Mouse (Mus musculus): ENCODE measurements around the gene Ubtd1. TPM values are rescaled to one million over a fixed set of nuclear protein-coding genes. Genes with fewer than 3 reads are reported as not detected.
A peak's percentile ranks its signal among the peaks of the same experiment; 100 is the strongest.

Gene Ubtd1
- total and polyA plus RNA-seq, 3 experiments: 21.4 to 27.3 (median 22.7) TPM

DNA sequence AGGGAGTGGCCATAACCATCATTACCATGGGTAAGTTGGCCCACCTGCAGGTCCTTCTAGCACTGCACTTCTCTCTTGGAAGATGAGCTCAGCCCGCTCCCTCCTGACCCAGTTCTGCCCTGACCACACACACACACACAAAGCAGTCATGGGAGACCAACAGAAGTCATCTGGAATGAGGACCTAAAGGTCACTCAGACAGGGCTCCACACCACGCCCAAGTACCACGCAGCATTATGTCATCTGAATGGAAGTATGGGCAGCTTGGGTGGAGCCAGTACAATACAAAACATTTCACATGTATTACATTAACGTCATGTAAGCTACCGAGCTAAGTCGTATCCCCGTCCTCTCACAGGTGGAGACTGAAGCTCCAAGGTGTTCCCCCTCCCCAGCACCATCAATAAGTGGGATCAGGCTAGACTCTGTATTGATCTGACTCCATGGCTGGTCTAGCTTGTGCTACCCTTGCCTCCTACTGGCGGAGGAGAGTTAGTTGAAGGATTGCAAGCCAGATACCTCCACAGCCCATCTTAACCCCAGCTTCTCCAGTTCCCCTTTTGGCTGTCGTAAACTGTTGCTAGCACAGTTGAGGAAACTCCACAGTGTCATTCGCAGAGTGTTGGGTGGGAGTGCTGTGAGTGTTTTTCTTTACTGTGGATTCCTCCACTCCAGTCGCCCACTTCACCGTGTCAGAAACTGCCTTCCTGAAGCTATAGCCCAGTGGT, 19.9 kb downstream of the Ubtd1 start:
- H3K27me3 ChIP-seq (ENCODE audit: control insufficient read depth, insufficient read depth, low read length): no peaks in the 10 kb centered on the region
- H3K79me2 ChIP-seq (replicated peaks; ENCODE audit: control insufficient read depth, insufficient read depth, low read length): no peaks in the 10 kb centered on the region; the same call in 1 of the 2 replicates
- TF ChIP-seq CTCF (IDR thresholded peaks at IDR 0.05) (no peak), POLR2A (IDR thresholded peaks at IDR 0.05; ENCODE audit: insufficient read depth, low read depth, low read length) (no peak), EP300 (IDR thresholded peaks at IDR 0.05; ENCODE audit: insufficient read depth, low read depth, low read length) (no peak)
- DNase-seq: no peak
- no peak overlapping the region for H3K9ac ChIP-seq (ENCODE audit: low read depth, low read length)
- peak overlapping the region; percentile 65; the same call in 1 of the 2 replicates for H3K27ac ChIP-seq
- H3K36me3 ChIP-seq (ENCODE audit: control insufficient read depth, insufficient read depth, low read length): no peaks in the 10 kb centered on the region; the same call in 1 of the 2 replicates
- 89% methylated on average over 12 of the region's 12 CpGs for WGBS
- intact Hi-C loops (cut with DNase I): no loop called here
- H3K4me1 ChIP-seq (ENCODE audit: control insufficient read depth, insufficient read depth, low read length): peaks cover 44% of the 10 kb centered on the region
- no peak overlapping the region for H3K4me3 ChIP-seq

- Histone ChIP-seq H3K9ac (ENCODE audit: low read depth, low read length) (no peak overlapping the region), H3K27ac (no peak overlapping the region; the same call in 1 of the 2 replicates), H3K36me3 (ENCODE audit: control insufficient read depth, insufficient read depth, low read length) (peaks cover 2% of the 10 kb centered on the region; the same call in 1 of the 2 replicates), H3K4me3 (no peak overlapping the region), H3K27me3 (ENCODE audit: control insufficient read depth, insufficient read depth, low read length) (no peaks in the 10 kb centered on the region), H3K4me1 (ENCODE audit: control insufficient read depth, insufficient read depth, low read length) (peaks cover 48% of the 10 kb centered on the region), H3K79me2 (replicated peaks; ENCODE audit: control insufficient read depth, insufficient read depth, low read length) (no peaks in the 10 kb centered on the region; the same call in 1 of the 2 replicates)
- 31% methylated on average over 6 of the region's 6 CpGs for WGBS
- DNase-seq: no peak
- intact Hi-C loops (cut with DNase I): no loop called here
- no peak for TF ChIP-seq POLR2A (IDR thresholded peaks at IDR 0.05; ENCODE audit: insufficient read depth, low read depth, low read length)
- no peak for TF ChIP-seq CTCF (IDR thresholded peaks at IDR 0.05)
Measured at GRCm38 (mm10) chr19:42004258-42004657, 22.7 kb downstream of the Ubtd1 start.

DNA sequence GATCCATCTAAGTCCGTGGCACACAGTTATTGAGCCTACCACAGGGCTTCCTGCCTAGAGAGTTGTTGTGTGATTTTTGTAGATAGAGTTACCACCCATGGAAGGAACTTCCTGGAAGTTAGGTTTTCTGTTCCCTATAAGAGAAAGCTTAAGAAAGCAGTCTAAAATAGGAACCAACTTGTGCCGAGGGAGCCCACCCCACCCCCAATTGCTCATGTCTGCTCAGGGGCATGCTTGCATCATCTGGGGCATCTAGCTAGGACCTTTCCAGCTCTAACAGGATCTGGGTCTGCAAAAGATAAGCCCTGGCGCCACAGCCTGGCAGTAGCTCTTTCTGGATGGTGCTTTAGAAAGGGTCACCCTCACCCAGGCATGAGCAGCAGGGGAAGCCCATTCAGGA, 24.1 kb downstream of the Ubtd1 start:
- H3K27me3 ChIP-seq (ENCODE audit: control insufficient read depth, insufficient read depth, low read length): no peaks in the 10 kb centered on the region
- H3K9ac ChIP-seq (ENCODE audit: low read depth, low read length): no peak overlapping the region
- H3K4me3 ChIP-seq: no peak overlapping the region
- 28% methylated on average over 3 of the region's 3 CpGs for WGBS
- no peaks in the 10 kb centered on the region; the same call in 1 of the 2 replicates for H3K79me2 ChIP-seq (replicated peaks; ENCODE audit: control insufficient read depth, insufficient read depth, low read length)
- H3K27ac ChIP-seq: no peak overlapping the region; the same call in 1 of the 2 replicates
- peaks cover 42% of the 10 kb centered on the region for H3K4me1 ChIP-seq (ENCODE audit: control insufficient read depth, insufficient read depth, low read length)
- DNase-seq: peak in 1 of 2 experiments; percentile 63
- 0 out of 2 replicates have a peak, but pooled peaks cover 2% of the 10 kb centered on the region for H3K36me3 ChIP-seq (ENCODE audit: control insufficient read depth, insufficient read depth, low read length)
- no peak for TF ChIP-seq EP300 (IDR thresholded peaks at IDR 0.05; ENCODE audit: insufficient read depth, low read depth, low read length)
- TF ChIP-seq POLR2A (IDR thresholded peaks at IDR 0.05; ENCODE audit: insufficient read depth, low read depth, low read length): no peak
- TF ChIP-seq CTCF (IDR thresholded peaks at IDR 0.05): no peak
- intact Hi-C loops (cut with DNase I): no loop called here

- H3K27ac ChIP-seq: no peak overlapping the region; the same call in 1 of the 2 replicates
- no peak for DNase-seq
- no peak for TF ChIP-seq CTCF (IDR thresholded peaks at IDR 0.05)
- TF ChIP-seq POLR2A (IDR thresholded peaks at IDR 0.05; ENCODE audit: insufficient read depth, low read depth, low read length): no peak
- TF ChIP-seq EP300 (IDR thresholded peaks at IDR 0.05; ENCODE audit: insufficient read depth, low read depth, low read length): no peak
- 0 out of 2 replicates have a peak, but pooled peaks cover 2% of the 10 kb centered on the region for H3K36me3 ChIP-seq (ENCODE audit: control insufficient read depth, insufficient read depth, low read length)
- no peaks in the 10 kb centered on the region; the same call in 1 of the 2 replicates for H3K79me2 ChIP-seq (replicated peaks; ENCODE audit: control insufficient read depth, insufficient read depth, low read length)
- no peak overlapping the region for H3K9ac ChIP-seq (ENCODE audit: low read depth, low read length)
- intact Hi-C loops (cut with DNase I): no loop called here
- no peaks in the 10 kb centered on the region for H3K27me3 ChIP-seq (ENCODE audit: control insufficient read depth, insufficient read depth, low read length)
- no peak overlapping the region for H3K4me3 ChIP-seq
- H3K4me1 ChIP-seq (ENCODE audit: control insufficient read depth, insufficient read depth, low read length): peaks cover 36% of the 10 kb centered on the region
- 84% methylated on average over 8 of the region's 8 CpGs for WGBS
Measured at GRCm38 (mm10) chr19:42006568-42006967, 25.0 kb downstream of the Ubtd1 start.

DNA sequence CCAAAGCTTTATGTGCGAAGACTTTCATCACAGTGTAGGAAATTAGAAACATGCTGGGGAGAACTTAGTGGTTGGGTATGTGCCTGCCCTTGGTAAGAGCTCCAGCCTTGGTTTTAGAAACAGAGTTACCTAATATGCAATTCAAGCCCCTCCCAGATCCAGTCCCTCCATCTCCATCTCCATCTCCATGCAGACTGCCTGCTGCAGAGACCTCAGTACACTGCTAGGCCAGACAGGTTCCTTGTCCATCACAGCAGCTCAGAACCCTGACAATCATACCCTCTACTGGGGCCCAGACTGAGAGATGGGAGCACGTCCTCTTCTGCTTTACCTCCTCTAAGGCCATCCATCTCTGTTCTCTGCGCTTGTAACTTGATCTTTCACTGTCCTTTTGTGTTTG, 27.0 kb downstream of the Ubtd1 start:
- intact Hi-C loops (cut with DNase I): no loop called here
- Histone ChIP-seq H3K79me2 (replicated peaks; ENCODE audit: control insufficient read depth, insufficient read depth, low read length) (no peaks in the 10 kb centered on the region), H3K27ac (peak overlapping the region; percentile 51), H3K4me1 (ENCODE audit: control insufficient read depth, insufficient read depth, low read length) (peaks cover 32% of the 10 kb centered on the region), H3K4me3 (no peak overlapping the region), H3K27me3 (ENCODE audit: control insufficient read depth, insufficient read depth, low read length) (no peaks in the 10 kb centered on the region), H3K9ac (ENCODE audit: low read depth, low read length) (no peak overlapping the region), H3K36me3 (ENCODE audit: control insufficient read depth, insufficient read depth, low read length) (0 out of 2 replicates have a peak, but pooled peaks cover 2% of the 10 kb centered on the region)
- no peak for TF ChIP-seq EP300 (IDR thresholded peaks at IDR 0.05; ENCODE audit: insufficient read depth, low read depth, low read length)
- TF ChIP-seq POLR2A (IDR thresholded peaks at IDR 0.05; ENCODE audit: insufficient read depth, low read depth, low read length): no peak
- no peak for TF ChIP-seq CTCF (IDR thresholded peaks at IDR 0.05)
- DNase-seq: no peak
- 45% methylated on average over 3 of the region's 3 CpGs for WGBS

- H3K79me2 ChIP-seq (replicated peaks; ENCODE audit: control insufficient read depth, insufficient read depth, low read length): no peaks in the 10 kb centered on the region
- H3K4me1 ChIP-seq (ENCODE audit: control insufficient read depth, insufficient read depth, low read length): peaks cover 32% of the 10 kb centered on the region
Measured at GRCm38 (mm10) chr19:42009067-42009466, 27.5 kb downstream of the Ubtd1 start.

More at GRCm38 (mm10) chr19:42009067-42009466, 27.5 kb downstream of the Ubtd1 start:
- WGBS: 45% methylated on average over 7 of the region's 7 CpGs
- Histone ChIP-seq H3K4me3 (no peak overlapping the region), H3K9ac (ENCODE audit: low read depth, low read length) (no peak overlapping the region), H3K27me3 (ENCODE audit: control insufficient read depth, insufficient read depth, low read length) (no peaks in the 10 kb centered on the region), H3K27ac (peak overlapping the region; percentile 51), H3K36me3 (ENCODE audit: control insufficient read depth, insufficient read depth, low read length) (0 out of 2 replicates have a peak, but pooled peaks cover 2% of the 10 kb centered on the region)
- intact Hi-C loops (cut with DNase I): no loop called here
- no peak for TF ChIP-seq EP300 (IDR thresholded peaks at IDR 0.05; ENCODE audit: insufficient read depth, low read depth, low read length)
- TF ChIP-seq POLR2A (IDR thresholded peaks at IDR 0.05; ENCODE audit: insufficient read depth, low read depth, low read length): no peak
- TF ChIP-seq CTCF (IDR thresholded peaks at IDR 0.05): no peak
- no peak for DNase-seq

All from heart, adult 2 months (tissue).